Mouse (Mus musculus) adrenal gland, postnatal 10 days (tissue): ENCODE measurements at regions not wholly inside any gene's neighbourhood (a gene's known extent, or its start where the extent isn't known, plus 50 kb on each side); places are given as distances from the start of the nearest gene placed in this dataset.

Experiments used
- DNase-seq: peaks from one replicate; pipeline ENCODE4 v3.0.0; 2021; ENCODE audit warnings: mixed read lengths

DNA sequence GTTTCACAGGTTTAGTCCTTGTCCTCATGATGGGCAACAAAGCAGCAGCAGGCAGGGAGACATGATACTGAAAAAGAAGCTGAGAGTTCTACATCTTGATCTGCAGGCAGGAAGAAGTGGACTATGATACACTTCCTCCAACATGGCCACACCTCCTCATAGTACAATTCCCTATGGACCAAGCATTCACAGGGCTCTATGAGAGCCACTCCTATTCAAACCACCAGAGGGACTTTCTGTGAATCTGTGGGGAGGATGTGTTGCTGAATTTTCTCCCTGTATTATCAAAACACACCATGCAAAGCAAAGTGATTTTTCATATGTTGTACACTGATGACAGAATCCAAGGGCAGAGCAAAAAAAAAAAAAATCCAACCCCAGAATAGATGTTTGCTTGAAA is 594.3 kb downstream of the Epha4 start:
- no peak for DNase-seq

DNA sequence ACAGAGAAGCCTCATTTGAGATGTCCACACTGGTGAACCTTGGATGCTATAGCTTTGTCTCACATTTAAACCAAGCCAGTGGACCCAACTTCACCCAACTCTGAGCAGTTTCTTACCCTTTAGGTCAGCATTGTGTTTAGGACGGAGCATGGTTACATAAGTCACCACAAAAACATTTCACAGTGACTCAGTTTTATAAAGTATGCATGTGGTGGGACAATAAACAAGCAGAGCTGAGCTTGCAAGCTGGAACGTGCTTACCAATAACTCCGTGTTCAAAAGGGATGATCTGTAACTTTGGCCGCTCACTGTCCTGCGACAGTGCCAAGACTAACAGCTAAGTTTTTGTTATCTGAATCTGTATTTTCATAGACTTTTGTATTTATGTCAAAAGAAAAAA is 587.8 kb downstream of the Epha4 start:
- DNase-seq, result no peak

DNA sequence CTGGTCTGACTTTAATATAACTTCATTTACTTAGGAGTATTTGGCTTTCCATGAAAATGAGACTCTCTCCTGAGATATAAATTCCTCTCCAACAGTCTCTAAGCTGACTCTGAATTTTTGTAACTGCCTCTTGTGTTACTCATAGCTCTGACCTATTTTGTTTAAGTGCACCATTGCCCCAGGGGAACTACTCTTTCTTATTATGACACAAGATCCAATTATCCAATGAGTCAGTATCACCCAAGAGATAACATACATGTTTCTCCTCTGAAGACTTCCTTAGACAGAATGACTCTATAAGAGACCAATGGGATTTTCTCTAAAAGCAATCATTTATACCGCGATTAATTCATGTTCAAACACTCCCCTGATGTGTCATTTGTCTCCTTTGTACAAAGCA is 586.9 kb downstream of the Epha4 start:
- no peak for DNase-seq

GRCm38 (mm10) chr1:76933460-76933859 is 581.4 kb downstream of the Epha4 start:
- no peak for DNase-seq

DNA sequence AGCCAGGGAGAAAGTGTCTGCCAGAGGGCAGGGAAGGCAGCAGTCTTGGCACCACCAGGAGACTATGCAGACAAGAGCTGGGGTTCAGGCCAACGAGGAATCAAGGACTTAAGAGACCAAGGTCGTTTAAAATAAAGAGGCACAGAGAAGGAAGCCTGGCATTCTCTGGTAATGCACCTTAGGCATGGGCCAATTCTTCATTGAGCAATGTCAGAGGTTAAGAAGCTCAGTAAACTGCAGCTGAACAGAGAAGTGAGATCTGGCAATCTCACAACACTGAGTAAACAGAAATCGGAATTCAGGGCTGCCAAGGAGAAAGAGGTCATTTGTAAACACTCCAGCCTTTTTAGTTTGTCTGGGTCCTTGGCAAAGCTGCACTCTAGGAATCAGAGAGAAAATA is 572.2 kb downstream of the Epha4 start:
- DNase-seq, result peak; percentile 64

GRCm38 (mm10) chr1:76944046-76944445 is 570.8 kb downstream of the Epha4 start:
- DNase-seq, result no peak

GRCm38 (mm10) chr1:76955031-76955430 is 559.9 kb downstream of the Epha4 start:
- peak; percentile 49 for DNase-seq

GRCm38 (mm10) chr1:76957411-76957810 is 557.5 kb downstream of the Epha4 start:
- DNase-seq, result no peak

DNA sequence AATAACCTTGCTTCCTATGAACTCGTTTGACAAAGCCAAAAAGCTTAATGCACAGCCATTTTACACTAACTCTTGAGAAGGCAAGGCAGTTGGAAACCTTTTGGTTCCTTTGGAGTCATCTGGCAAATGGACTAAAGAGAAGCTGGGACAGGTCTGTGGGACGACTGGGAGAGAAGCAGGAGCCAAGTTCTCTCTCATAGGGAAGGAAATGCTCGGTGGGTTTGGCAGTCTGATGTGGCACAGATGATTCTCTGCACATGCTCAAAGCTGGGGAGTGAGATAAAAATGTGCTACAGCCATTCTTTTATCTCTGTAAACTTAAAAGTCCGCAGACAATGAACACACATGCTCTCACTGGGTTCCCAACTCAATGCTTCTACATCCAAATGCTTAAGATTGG is 556.2 kb downstream of the Epha4 start:
- no peak for DNase-seq

- no peak for DNase-seq
Measured at GRCm38 (mm10) chr1:76972454-76972853, 542.4 kb downstream of the Epha4 start.

- no peak for DNase-seq
Measured at GRCm38 (mm10) chr1:76975077-76975945, 539.6 kb downstream of the Epha4 start.

DNA sequence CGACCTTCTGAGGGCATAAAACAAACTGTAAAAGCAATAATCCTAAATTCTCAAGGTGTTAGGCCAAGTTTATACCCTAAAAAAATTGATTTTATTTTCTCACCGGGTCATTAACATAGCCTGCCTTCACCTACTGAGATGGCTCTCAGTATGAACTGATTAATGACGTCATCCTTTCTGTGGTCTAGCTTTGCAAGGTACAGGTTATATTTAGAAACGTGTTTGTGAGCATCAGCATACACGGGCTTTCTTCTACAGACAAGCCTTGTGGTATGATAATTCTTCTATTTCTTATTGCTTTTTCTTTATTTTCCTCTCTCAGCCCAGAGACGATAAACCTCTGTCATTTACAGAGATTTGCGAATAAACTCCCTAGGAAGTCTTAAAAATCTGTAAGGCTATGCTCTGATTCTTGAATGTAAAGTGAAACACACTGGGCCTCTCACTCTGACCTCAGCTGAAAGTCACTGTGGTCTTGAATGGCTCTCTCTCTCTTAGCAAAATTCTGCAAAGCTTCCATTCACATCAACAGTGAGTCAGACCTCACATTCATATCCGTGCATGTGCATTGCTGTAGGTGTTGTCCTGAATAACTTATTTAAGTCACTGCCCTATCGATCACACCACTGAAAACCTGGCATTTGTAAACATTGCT is 534.3 kb downstream of the Epha4 start:
- no peak for DNase-seq

GRCm38 (mm10) chr1:76993776-76994175 is 521.1 kb downstream of the Epha4 start:
- no peak for DNase-seq

GRCm38 (mm10) chr1:77008001-77008400 is 506.9 kb downstream of the Epha4 start:
- no peak for DNase-seq

- DNase-seq, result no peak
Measured at GRCm38 (mm10) chr1:77010608-77011214, 504.2 kb downstream of the Epha4 start.

DNA sequence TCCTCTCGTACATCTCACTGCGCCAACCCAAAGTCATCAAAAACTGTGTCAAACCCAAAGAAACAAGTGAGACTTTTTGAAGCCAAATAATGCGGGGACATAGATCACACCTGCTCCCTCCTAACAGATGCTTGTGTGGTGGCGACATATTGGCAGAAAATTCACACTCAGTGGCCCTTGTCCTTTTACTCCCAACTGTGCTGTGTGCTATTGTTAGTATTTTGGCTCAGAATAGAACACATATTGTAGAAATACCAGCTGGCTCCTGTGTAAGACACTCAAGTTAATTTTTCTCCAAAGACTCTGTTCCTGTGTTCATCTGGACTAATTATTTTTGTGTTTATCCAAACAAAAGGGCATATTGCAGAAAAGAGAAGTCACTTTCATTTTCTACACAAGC is 487.2 kb downstream of the Epha4 start:
- DNase-seq, result no peak

- no peak for DNase-seq
Measured at GRCm38 (mm10) chr1:77028216-77028615, 486.7 kb downstream of the Epha4 start.

DNA sequence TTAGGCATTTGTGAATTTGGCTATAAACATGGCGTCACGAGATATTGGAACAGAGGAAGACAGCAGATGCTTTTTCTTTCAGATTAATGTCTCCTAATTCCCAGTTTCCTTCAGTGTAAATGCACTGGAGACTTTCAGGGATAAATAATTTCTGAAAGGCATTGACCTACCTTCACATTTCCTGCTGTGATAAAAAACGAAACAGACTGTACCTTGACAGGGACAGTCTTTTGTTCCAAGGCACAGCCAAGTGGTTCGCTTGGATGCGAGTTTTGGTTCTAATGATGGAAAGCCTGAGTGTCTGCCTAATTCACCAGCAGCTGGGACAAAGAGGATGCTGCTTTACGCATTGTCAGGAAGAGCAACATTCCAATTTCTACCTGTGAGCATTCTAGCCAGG is 485.8 kb downstream of the Epha4 start:
- no peak for DNase-seq

GRCm38 (mm10) chr1:77043749-77044564 is 470.9 kb downstream of the Epha4 start:
- peak; percentile 43 for DNase-seq

- no peak for DNase-seq
Measured at GRCm38 (mm10) chr1:77048720-77049406, 466.0 kb downstream of the Epha4 start.

- DNase-seq, result no peak
Measured at GRCm38 (mm10) chr1:77051239-77051638, 463.6 kb downstream of the Epha4 start.
